Mouse (Mus musculus) adrenal gland, postnatal 25 days (tissue): ENCODE results near the gene Acer3. TPM values are rescaled to one million over a fixed set of nuclear protein-coding genes. Genes with fewer than 3 reads are reported as not detected.

Experiments
- total RNA-seq: library from RNA; stranded (reverse); gene quantifications from 2 replicates; pipeline ENCODE4 v1.2.3, GENCODE M21; 2021

The Acer3 gene
- total RNA-seq, 1 experiment from 2014 or later, result 20.0 TPM

Other genes starting within 250 kb of the Acer3 start
- 91.2 and 206 TPM in 2 replicates for gene Myo7a, start 201.7 kb downstream of the Acer3 start, total RNA-seq
- 5.2 and 5.4 TPM in 2 replicates for gene Omp, start 175.7 kb downstream of the Acer3 start, total RNA-seq
- 4.0 and 9.5 TPM in 2 replicates for gene Capn5, start 142.9 kb downstream of the Acer3 start, total RNA-seq
- gene B3gnt6, start 121.7 kb downstream of the Acer3 start, total RNA-seq, result 5.6 and 12.4 TPM in 2 replicates
- gene Tsku, start 40.1 kb upstream of the Acer3 start, total RNA-seq, result 22.9 and 40.6 TPM in 2 replicates
- not detected in 2 replicates for gene Gucy2d, start 119.2 kb upstream of the Acer3 start, total RNA-seq
- gene Lrrc32, start 168.1 kb upstream of the Acer3 start, total RNA-seq, result 10.2 and 13.4 TPM in 2 replicates